Mouse (Mus musculus): ENCODE results near the gene Zfp618. TPM values are rescaled to one million over a fixed set of nuclear protein-coding genes. Genes with fewer than 3 reads are reported as not detected.
A peak's percentile ranks its signal among the peaks of the same experiment; 100 is the strongest.

Gene Zfp618
- polyA plus RNA-seq, 1 experiment from 2014 or later = 29.7 TPM

DNA sequence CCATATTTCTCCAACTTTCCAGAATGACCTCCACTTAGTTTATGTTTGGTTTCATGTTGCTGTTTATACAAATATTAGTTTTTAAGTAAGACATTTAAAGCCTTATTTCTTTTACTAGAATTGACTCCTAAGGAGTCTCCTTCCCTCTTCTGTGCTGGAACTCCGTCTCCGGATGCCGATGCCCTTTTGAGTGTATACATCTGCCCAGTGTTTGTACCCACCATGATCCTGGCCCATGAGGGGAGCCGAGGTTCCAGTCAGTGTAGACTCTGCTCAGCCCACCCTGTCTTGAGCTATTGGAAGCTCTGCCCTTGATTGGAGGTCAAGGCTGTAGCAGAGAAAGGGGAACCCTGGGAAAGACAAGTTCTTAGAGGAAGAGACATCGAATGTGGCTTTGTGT lies 18.2 kb downstream of the Zfp618 start:
- DNase-seq (ENCODE audit: low spot score) (no peak), ATAC-seq (ENCODE audit: insufficient number of reproducible peaks, low FRiP score, low TSS enrichment, low read depth) (no peak)
- no peaks in the 10 kb centered on the region for H3K27me3 ChIP-seq (ENCODE audit: control insufficient read depth, insufficient read depth, low read length)
- WGBS = 96% methylated on average over 5 of the region's 5 CpGs
- H3K27ac ChIP-seq (replicated peaks; ENCODE audit: low read depth, low read length) = no peak overlapping the region
- H3K4me3 ChIP-seq (ENCODE audit: low read depth, low read length) = no peak overlapping the region
- no peaks in the 10 kb centered on the region for H3K36me3 ChIP-seq (ENCODE audit: control insufficient read depth, insufficient read depth, low read length)
- no peak overlapping the region for H3K4me2 ChIP-seq (ENCODE audit: low read depth, severe bottlenecking)
- no peaks in the 10 kb centered on the region for H3K9me3 ChIP-seq (ENCODE audit: control insufficient read depth, low read length)
- no peak overlapping the region for H3K9ac ChIP-seq (ENCODE audit: low read length)
- peaks cover 2% of the 10 kb centered on the region; the same call in 1 of the 2 replicates for H3K4me1 ChIP-seq (ENCODE audit: control insufficient read depth, insufficient read depth, low read length)

DNA sequence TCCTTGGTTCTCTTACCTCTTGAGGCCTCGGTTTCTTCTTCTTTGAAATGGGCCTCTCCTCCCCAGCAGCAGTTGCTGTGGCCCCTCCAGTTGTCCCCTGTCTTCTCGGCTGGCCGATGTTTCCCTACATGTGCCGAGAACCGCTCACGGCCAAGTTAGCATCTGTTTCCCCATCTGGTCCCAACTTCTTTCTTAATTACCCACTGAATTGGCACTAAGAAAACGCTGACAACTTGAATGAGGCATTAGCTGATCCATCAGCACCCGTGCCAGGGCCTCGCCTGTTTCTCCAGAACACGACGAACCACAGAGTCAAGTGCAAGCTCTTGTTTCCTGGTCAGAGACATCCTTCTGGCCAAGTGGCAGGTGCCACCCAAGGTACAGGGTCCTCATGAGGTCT lies 26.0 kb downstream of the Zfp618 start:
- no peak for ATAC-seq (ENCODE audit: insufficient number of reproducible peaks, low FRiP score, low TSS enrichment, low read depth)
- no peaks in the 10 kb centered on the region for H3K36me3 ChIP-seq (ENCODE audit: control insufficient read depth, insufficient read depth, low read length)
- no peak for DNase-seq (ENCODE audit: low spot score)
- H3K4me2 ChIP-seq (ENCODE audit: low read depth, severe bottlenecking) = no peak overlapping the region
- no peaks in the 10 kb centered on the region for H3K27me3 ChIP-seq (ENCODE audit: control insufficient read depth, insufficient read depth, low read length)
- H3K4me1 ChIP-seq (ENCODE audit: control insufficient read depth, insufficient read depth, low read length) = no peaks in the 10 kb centered on the region
- H3K27ac ChIP-seq (replicated peaks; ENCODE audit: low read depth, low read length) = no peak overlapping the region
- H3K9me3 ChIP-seq (ENCODE audit: control insufficient read depth, low read length) = no peaks in the 10 kb centered on the region; the same call in 1 of the 2 replicates
- WGBS = 82% methylated on average over 11 of the region's 11 CpGs
- no peak overlapping the region for H3K9ac ChIP-seq (ENCODE audit: low read length)
- no peak overlapping the region for H3K4me3 ChIP-seq (ENCODE audit: low read depth, low read length)

DNA sequence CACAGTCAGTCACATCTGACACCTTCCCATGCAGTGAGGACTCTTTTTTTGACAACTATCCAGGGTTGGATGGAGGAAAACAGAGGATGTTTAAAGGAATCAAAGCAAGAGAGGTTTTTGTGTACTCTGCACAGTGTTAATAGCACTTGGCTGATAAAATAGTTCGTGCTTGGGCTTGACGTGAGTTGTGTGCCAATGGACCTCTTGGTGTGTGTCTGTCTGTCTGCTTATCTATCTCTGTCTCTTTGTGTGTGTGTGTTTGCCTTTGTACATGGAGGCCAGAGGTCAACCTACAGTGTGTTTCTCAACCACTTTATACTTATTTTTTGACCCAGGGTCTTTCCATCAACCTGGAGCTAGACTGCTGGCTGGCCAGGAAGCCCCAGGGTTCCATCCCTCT lies 27.8 kb downstream of the Zfp618 start:
- Histone ChIP-seq H3K36me3 (ENCODE audit: control insufficient read depth, insufficient read depth, low read length) (no peaks in the 10 kb centered on the region), H3K27ac (replicated peaks; ENCODE audit: low read depth, low read length) (no peak overlapping the region), H3K4me1 (ENCODE audit: control insufficient read depth, insufficient read depth, low read length) (peaks cover 2% of the 10 kb centered on the region; the same call in 1 of the 2 replicates), H3K4me3 (ENCODE audit: low read depth, low read length) (no peak overlapping the region), H3K9ac (ENCODE audit: low read length) (no peak overlapping the region), H3K4me2 (ENCODE audit: low read depth, severe bottlenecking) (no peak overlapping the region), H3K9me3 (ENCODE audit: control insufficient read depth, low read length) (no peaks in the 10 kb centered on the region; the same call in 1 of the 2 replicates), H3K27me3 (ENCODE audit: control insufficient read depth, insufficient read depth, low read length) (no peaks in the 10 kb centered on the region)
- ATAC-seq (ENCODE audit: insufficient number of reproducible peaks, low FRiP score, low TSS enrichment, low read depth) = no peak
- WGBS = 85% methylated on average over 2 of the region's 2 CpGs
- no peak for DNase-seq (ENCODE audit: low spot score)

DNA sequence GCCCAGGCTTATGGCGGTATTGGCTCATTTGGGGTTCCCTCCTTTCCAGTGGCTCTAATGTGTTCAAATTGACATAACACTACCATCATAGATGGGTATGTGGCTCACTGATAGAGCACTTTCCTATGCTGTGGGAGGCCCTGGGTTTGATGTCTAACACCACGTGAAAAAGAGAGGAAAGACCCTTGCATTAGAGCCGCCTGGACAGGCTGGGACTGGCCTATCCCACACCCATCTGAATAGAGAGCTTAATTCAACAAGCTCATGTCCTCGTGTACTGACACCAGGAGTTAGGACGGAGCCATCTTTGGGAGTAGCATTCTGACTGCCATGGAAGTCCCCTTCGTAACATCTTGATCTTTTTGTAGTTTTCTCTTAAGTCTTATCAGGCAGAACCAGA lies 32.2 kb downstream of the Zfp618 start:
- no peaks in the 10 kb centered on the region; the same call in 1 of the 2 replicates for H3K36me3 ChIP-seq (ENCODE audit: control insufficient read depth, insufficient read depth, low read length)
- H3K4me3 ChIP-seq (ENCODE audit: low read depth, low read length) = no peak overlapping the region
- H3K9ac ChIP-seq (ENCODE audit: low read length) = no peak overlapping the region
- DNase-seq (ENCODE audit: low spot score) = no peak
- no peaks in the 10 kb centered on the region; the same call in 1 of the 2 replicates for H3K9me3 ChIP-seq (ENCODE audit: control insufficient read depth, low read length)
- ATAC-seq (ENCODE audit: insufficient number of reproducible peaks, low FRiP score, low TSS enrichment, low read depth) = no peak
- H3K27ac ChIP-seq (replicated peaks; ENCODE audit: low read depth, low read length) = no peak overlapping the region
- WGBS = 88% methylated on average over 6 of the region's 6 CpGs
- no peak overlapping the region for H3K4me2 ChIP-seq (ENCODE audit: low read depth, severe bottlenecking)
- peaks cover 8% of the 10 kb centered on the region for H3K4me1 ChIP-seq (ENCODE audit: control insufficient read depth, insufficient read depth, low read length)
- no peaks in the 10 kb centered on the region for H3K27me3 ChIP-seq (ENCODE audit: control insufficient read depth, insufficient read depth, low read length)

DNA sequence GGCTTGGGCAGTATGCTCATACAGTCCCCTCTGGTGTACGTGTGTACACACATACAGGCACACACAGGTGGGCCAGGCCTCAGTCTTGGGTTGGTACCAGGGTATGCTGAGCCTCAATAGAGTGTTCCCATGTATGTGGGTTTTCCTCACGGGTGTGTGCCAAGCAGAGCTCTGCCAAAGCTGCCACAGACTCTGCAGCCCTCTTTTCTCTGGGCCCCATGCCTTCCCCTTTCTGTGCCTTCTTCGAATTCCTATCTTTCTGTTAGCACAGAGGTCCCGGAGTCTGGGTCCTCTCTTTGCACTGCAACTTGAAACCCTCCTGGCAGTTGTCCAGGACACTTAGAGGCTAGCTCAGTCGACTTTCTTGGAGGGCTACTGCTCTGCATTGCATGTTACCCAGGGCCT lies 33.1 kb downstream of the Zfp618 start:
- peaks cover 8% of the 10 kb centered on the region for H3K4me1 ChIP-seq (ENCODE audit: control insufficient read depth, insufficient read depth, low read length)
- ATAC-seq (ENCODE audit: insufficient number of reproducible peaks, low FRiP score, low TSS enrichment, low read depth) = 0 out of 2 replicates have a peak, but pooled peaks have one; percentile 44
- H3K27ac ChIP-seq (replicated peaks; ENCODE audit: low read depth, low read length) = no peak overlapping the region
- no peak overlapping the region for H3K4me2 ChIP-seq (ENCODE audit: low read depth, severe bottlenecking)
- no peak overlapping the region for H3K9ac ChIP-seq (ENCODE audit: low read length)
- no peaks in the 10 kb centered on the region for H3K27me3 ChIP-seq (ENCODE audit: control insufficient read depth, insufficient read depth, low read length)
- no peak overlapping the region for H3K4me3 ChIP-seq (ENCODE audit: low read depth, low read length)
- no peaks in the 10 kb centered on the region; the same call in 1 of the 2 replicates for H3K36me3 ChIP-seq (ENCODE audit: control insufficient read depth, insufficient read depth, low read length)
- no peak for DNase-seq (ENCODE audit: low spot score)
- no peaks in the 10 kb centered on the region; the same call in 1 of the 2 replicates for H3K9me3 ChIP-seq (ENCODE audit: control insufficient read depth, low read length)
- 48% methylated on average over 5 of the region's 5 CpGs for WGBS

DNA sequence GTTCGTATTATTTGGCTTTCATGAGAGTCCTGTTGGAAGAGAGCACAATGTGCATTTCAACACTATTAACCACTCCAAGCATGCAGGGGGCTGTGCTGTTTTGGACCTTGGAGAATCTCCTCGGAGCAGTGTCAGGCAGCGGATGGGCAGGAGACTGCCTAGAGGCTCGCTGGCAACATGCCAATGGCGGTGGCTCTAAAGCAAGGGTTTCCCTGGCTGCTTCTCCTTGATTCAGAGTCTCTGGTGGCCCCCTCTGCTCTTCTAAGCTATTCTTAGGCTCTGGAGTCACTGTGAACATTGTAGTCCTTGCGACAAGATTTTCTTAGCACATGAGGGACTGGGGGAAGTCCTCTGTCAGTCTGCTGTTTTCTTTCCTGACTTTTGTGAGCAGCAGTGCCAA lies 33.5 kb downstream of the Zfp618 start:
- Histone ChIP-seq H3K9ac (ENCODE audit: low read length) (no peak overlapping the region), H3K9me3 (ENCODE audit: control insufficient read depth, low read length) (no peaks in the 10 kb centered on the region; the same call in 1 of the 2 replicates), H3K36me3 (ENCODE audit: control insufficient read depth, insufficient read depth, low read length) (no peaks in the 10 kb centered on the region; the same call in 1 of the 2 replicates), H3K27ac (replicated peaks; ENCODE audit: low read depth, low read length) (no peak overlapping the region), H3K4me2 (ENCODE audit: low read depth, severe bottlenecking) (no peak overlapping the region), H3K4me1 (ENCODE audit: control insufficient read depth, insufficient read depth, low read length) (peaks cover 8% of the 10 kb centered on the region), H3K4me3 (ENCODE audit: low read depth, low read length) (no peak overlapping the region), H3K27me3 (ENCODE audit: control insufficient read depth, insufficient read depth, low read length) (no peaks in the 10 kb centered on the region)
- ATAC-seq (ENCODE audit: insufficient number of reproducible peaks, low FRiP score, low TSS enrichment, low read depth) = no peak
- WGBS = 87% methylated on average over 6 of the region's 6 CpGs
- no peak for DNase-seq (ENCODE audit: low spot score)

DNA sequence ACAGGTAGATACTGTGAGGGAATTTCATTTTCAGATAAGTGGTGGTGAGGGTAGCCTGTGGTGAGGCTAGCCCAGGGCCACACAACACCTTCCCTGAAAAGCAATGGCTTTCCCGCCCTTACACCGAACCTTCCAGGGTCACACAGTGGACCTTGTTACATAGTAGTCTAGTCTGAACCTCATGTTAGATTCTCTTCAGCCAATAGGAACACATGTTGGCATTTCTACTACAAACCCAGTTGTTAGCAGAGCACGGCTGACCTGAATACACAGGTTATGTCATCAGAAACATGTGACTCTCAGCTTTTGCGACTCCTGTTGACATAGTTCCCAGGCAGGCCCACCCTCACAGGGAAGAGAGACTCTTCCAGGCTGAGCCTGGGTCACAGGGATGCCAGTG lies 33.9 kb downstream of the Zfp618 start:
- no peak overlapping the region for H3K27ac ChIP-seq (replicated peaks; ENCODE audit: low read depth, low read length)
- no peaks in the 10 kb centered on the region for H3K9me3 ChIP-seq (ENCODE audit: control insufficient read depth, low read length)
- peaks cover 8% of the 10 kb centered on the region for H3K4me1 ChIP-seq (ENCODE audit: control insufficient read depth, insufficient read depth, low read length)
- DNase-seq (ENCODE audit: low spot score) = no peak
- no peak overlapping the region for H3K4me3 ChIP-seq (ENCODE audit: low read depth, low read length)
- 89% methylated on average over 4 of the region's 4 CpGs for WGBS
- no peak overlapping the region for H3K9ac ChIP-seq (ENCODE audit: low read length)
- no peak overlapping the region for H3K4me2 ChIP-seq (ENCODE audit: low read depth, severe bottlenecking)
- no peak for ATAC-seq (ENCODE audit: insufficient number of reproducible peaks, low FRiP score, low TSS enrichment, low read depth)
- H3K27me3 ChIP-seq (ENCODE audit: control insufficient read depth, insufficient read depth, low read length) = no peaks in the 10 kb centered on the region
- H3K36me3 ChIP-seq (ENCODE audit: control insufficient read depth, insufficient read depth, low read length) = no peaks in the 10 kb centered on the region; the same call in 1 of the 2 replicates

DNA sequence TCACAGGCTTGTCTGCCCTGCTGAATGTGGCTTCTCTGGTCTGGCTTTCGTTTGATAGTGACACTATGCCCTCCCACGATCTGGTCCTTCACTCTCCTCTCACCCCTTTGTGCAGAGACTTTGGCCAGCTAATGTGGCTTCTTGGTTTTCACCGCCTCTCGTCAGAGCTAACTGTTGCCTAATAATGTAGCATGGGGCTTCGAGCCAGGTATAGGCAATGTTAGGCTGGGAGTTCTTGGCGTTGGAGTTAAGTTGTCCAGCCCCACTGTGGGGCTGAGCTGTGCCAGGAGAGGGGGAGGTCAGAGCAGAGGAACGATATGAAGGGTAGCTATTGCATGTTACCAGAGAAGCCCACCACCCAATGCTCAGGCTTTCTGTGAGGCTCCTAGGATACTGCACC lies 34.5 kb downstream of the Zfp618 start:
- Histone ChIP-seq H3K36me3 (ENCODE audit: control insufficient read depth, insufficient read depth, low read length) (no peaks in the 10 kb centered on the region; the same call in 1 of the 2 replicates), H3K4me2 (ENCODE audit: low read depth, severe bottlenecking) (no peak overlapping the region), H3K4me1 (ENCODE audit: control insufficient read depth, insufficient read depth, low read length) (peaks cover 8% of the 10 kb centered on the region), H3K27ac (replicated peaks; ENCODE audit: low read depth, low read length) (no peak overlapping the region), H3K4me3 (ENCODE audit: low read depth, low read length) (no peak overlapping the region), H3K9me3 (ENCODE audit: control insufficient read depth, low read length) (no peaks in the 10 kb centered on the region), H3K9ac (ENCODE audit: low read length) (no peak overlapping the region), H3K27me3 (ENCODE audit: control insufficient read depth, insufficient read depth, low read length) (no peaks in the 10 kb centered on the region)
- ATAC-seq (ENCODE audit: insufficient number of reproducible peaks, low FRiP score, low TSS enrichment, low read depth) = no peak
- no peak for DNase-seq (ENCODE audit: low spot score)
- WGBS = 71% methylated on average over 7 of the region's 7 CpGs

All from limb, embryonic 11.5 days (tissue).